Mouse (Mus musculus): ENCODE measurements around the gene Gm1673. TPM values are rescaled to one million over a fixed set of nuclear protein-coding genes. Genes with fewer than 3 reads are reported as not detected.
A peak's percentile ranks its signal among the peaks of the same experiment; 100 is the strongest.
"Not testable (repeated sequence)": the region's sequence is repeated elsewhere in the genome, so short reads cannot be mapped to it uniquely, and the experiment has no call there.

Gm1673 gene
- 369 and 526 TPM in 2 replicates for polyA plus RNA-seq (2015; fragmentation: Nextera tagmentation; extraction: Ambion mirVana)

GRCm38 (mm10) chr5:33983309-33984121 lies at the start of gene Gm1673:
TSS of gene Gm1673 (plus strand) at chr5:33983433.
- under 1% methylated on average over 88 of the region's 88 CpGs for WGBS
- Histone ChIP-seq H3K27ac (replicated peaks) (peak within 1 kb of the TSS; percentile 95), H3K4me3 (peak within 1 kb of the TSS; percentile 92), H3K9me3 (no peaks in the 10 kb centered on the region), H3K27me3 (no peaks in the 10 kb centered on the region), H3K9ac (peak within 1 kb of the TSS; percentile 97), H3K36me3 (peaks cover 19% of the 10 kb centered on the region; the same call in 1 of the 2 replicates), H3K4me2 (peak within 1 kb of the TSS; percentile 82), H3K4me1 (replicated peaks) (peaks cover 47% of the 10 kb centered on the region)
- ATAC-seq (ENCODE audit: low read depth), result peak; percentile 92

- 97% methylated on average over 2 of the region's 2 CpGs for WGBS
- H3K36me3 ChIP-seq, result peaks cover 24% of the 10 kb centered on the region
- H3K4me3 ChIP-seq, result no peak overlapping the region
Observed at GRCm38 (mm10) chr5:33934081-33934480, 49.2 kb upstream of the Gm1673 start.

GRCm38 (mm10) chr5:33934877-33935276 lies 48.4 kb upstream of the Gm1673 start:
- Histone ChIP-seq H3K4me2 (peak overlapping the region; percentile 66), H3K4me3 (peak overlapping the region; percentile 67), H3K9ac (peak overlapping the region; percentile 83), H3K27ac (replicated peaks) (no peak overlapping the region), H3K36me3 (peaks cover 18% of the 10 kb centered on the region), H3K27me3 (no peaks in the 10 kb centered on the region), H3K4me1 (replicated peaks) (peaks cover 31% of the 10 kb centered on the region), H3K9me3 (0 out of 2 replicates have a peak, but pooled peaks cover 3% of the 10 kb centered on the region)
- no peak for ATAC-seq (ENCODE audit: low read depth)
- 82% methylated on average over 7 of the region's 7 CpGs for WGBS

More at GRCm38 (mm10) chr5:33934081-33934480, 49.2 kb upstream of the Gm1673 start:
- 0 out of 2 replicates have a peak, but pooled peaks cover 3% of the 10 kb centered on the region for H3K9me3 ChIP-seq
- ATAC-seq (ENCODE audit: low read depth), result no peak
- H3K27me3 ChIP-seq, result no peaks in the 10 kb centered on the region
- peak overlapping the region; percentile 66 for H3K4me2 ChIP-seq
- H3K27ac ChIP-seq (replicated peaks), result no peak overlapping the region
- peaks cover 31% of the 10 kb centered on the region for H3K4me1 ChIP-seq (replicated peaks)
- H3K9ac ChIP-seq, result peak overlapping the region; percentile 45; the same call in 1 of the 2 replicates

- ATAC-seq (ENCODE audit: low read depth), result peak; percentile 69
- Histone ChIP-seq H3K9ac (peak overlapping the region; percentile 83), H3K27me3 (no peaks in the 10 kb centered on the region), H3K27ac (replicated peaks) (peak overlapping the region; percentile 97), H3K4me2 (peak overlapping the region; percentile 66), H3K36me3 (peaks cover 16% of the 10 kb centered on the region), H3K4me3 (peak overlapping the region; percentile 67), H3K9me3 (no peaks in the 10 kb centered on the region), H3K4me1 (replicated peaks) (peaks cover 31% of the 10 kb centered on the region)
- under 1% methylated on average over 39 of the region's 39 CpGs for WGBS
Observed at GRCm38 (mm10) chr5:33935700-33936111, 47.5 kb upstream of the Gm1673 start.

GRCm38 (mm10) chr5:33936120-33936707 lies 47.0 kb upstream of the Gm1673 start, which contains the start of gene Nelfa:
TSS of gene Nelfa (minus strand) at chr5:33936413.
- Histone ChIP-seq H3K27me3 (no peaks in the 10 kb centered on the region), H3K9ac (peak within 1 kb of the TSS; percentile 83), H3K36me3 (peaks cover 14% of the 10 kb centered on the region), H3K9me3 (no peaks in the 10 kb centered on the region), H3K4me3 (peak within 1 kb of the TSS; percentile 67), H3K4me1 (replicated peaks) (peaks cover 31% of the 10 kb centered on the region), H3K27ac (replicated peaks) (peak within 1 kb of the TSS; percentile 97), H3K4me2 (peak within 1 kb of the TSS; percentile 69)
- peak; percentile 98 for ATAC-seq (ENCODE audit: low read depth)
- under 1% methylated on average over 61 of the region's 61 CpGs for WGBS

GRCm38 (mm10) chr5:33937230-33937629 lies 46.0 kb upstream of the Gm1673 start:
- no peak for ATAC-seq (ENCODE audit: low read depth)

GRCm38 (mm10) chr5:33938448-33938847 lies 44.8 kb upstream of the Gm1673 start:
- WGBS, result 92% methylated on average over 3 of the region's 3 CpGs
- Histone ChIP-seq H3K4me3 (no peak overlapping the region), H3K9me3 (0 out of 2 replicates have a peak, but pooled peaks cover 6% of the 10 kb centered on the region), H3K4me2 (no peak overlapping the region), H3K36me3 (peaks cover 7% of the 10 kb centered on the region), H3K27me3 (no peaks in the 10 kb centered on the region), H3K27ac (replicated peaks) (no peak overlapping the region), H3K4me1 (replicated peaks) (peaks cover 29% of the 10 kb centered on the region), H3K9ac (no peak overlapping the region)
- ATAC-seq (ENCODE audit: low read depth), result no peak

More at GRCm38 (mm10) chr5:33937230-33937629, 46.0 kb upstream of the Gm1673 start:
- 0 out of 2 replicates have a peak, but pooled peaks cover 3% of the 10 kb centered on the region for H3K9me3 ChIP-seq
- no peaks in the 10 kb centered on the region for H3K27me3 ChIP-seq
- peak overlapping the region; percentile 69 for H3K4me2 ChIP-seq
- peaks cover 31% of the 10 kb centered on the region for H3K4me1 ChIP-seq (replicated peaks)
- peaks cover 10% of the 10 kb centered on the region for H3K36me3 ChIP-seq
- H3K9ac ChIP-seq, result 0 out of 2 replicates have a peak overlapping the region, but pooled peaks have one; percentile 71
- H3K4me3 ChIP-seq, result peak overlapping the region; percentile 67
- 97% methylated on average over 2 of the region's 2 CpGs for WGBS
- no peak overlapping the region for H3K27ac ChIP-seq (replicated peaks)

- WGBS, result 84% methylated on average over 16 of the region's 16 CpGs
- ATAC-seq (ENCODE audit: low read depth); H3K27me3 ChIP-seq; H3K27ac ChIP-seq (replicated peaks); H3K4me1 ChIP-seq (replicated peaks); H3K36me3 ChIP-seq; H3K4me3 ChIP-seq; H3K9ac ChIP-seq; H3K4me2 ChIP-seq: not testable (repeated sequence)
- peaks cover 14% of the 10 kb centered on the region for H3K9me3 ChIP-seq
Observed at GRCm38 (mm10) chr5:33947035-33947434, 36.2 kb upstream of the Gm1673 start.

GRCm38 (mm10) chr5:33948314-33948713 lies 34.9 kb upstream of the Gm1673 start:
- no peaks in the 10 kb centered on the region for H3K4me1 ChIP-seq (replicated peaks)
- H3K4me3 ChIP-seq, result no peak overlapping the region
- no peaks in the 10 kb centered on the region for H3K27me3 ChIP-seq
- H3K4me2 ChIP-seq, result no peak overlapping the region
- ATAC-seq (ENCODE audit: low read depth), result no peak
- H3K9ac ChIP-seq, result no peak overlapping the region
- H3K9me3 ChIP-seq, result peaks cover 11% of the 10 kb centered on the region
- no peak overlapping the region for H3K27ac ChIP-seq (replicated peaks)
- H3K36me3 ChIP-seq, result peaks cover 5% of the 10 kb centered on the region; the same call in 1 of the 2 replicates
- 50% methylated on average over 4 of the region's 4 CpGs for WGBS

GRCm38 (mm10) chr5:33953471-33954185 lies 29.6 kb upstream of the Gm1673 start:
- H3K4me3 ChIP-seq, result peak overlapping the region; percentile 24
- H3K4me2 ChIP-seq, result peak overlapping the region; percentile 22
- no peaks in the 10 kb centered on the region for H3K27me3 ChIP-seq
- no peaks in the 10 kb centered on the region for H3K36me3 ChIP-seq
- no peak overlapping the region for H3K9ac ChIP-seq
- WGBS, result 86% methylated on average over 17 of the region's 17 CpGs
- H3K27ac ChIP-seq (replicated peaks), result no peak overlapping the region
- ATAC-seq (ENCODE audit: low read depth), result no peak
- peaks cover 14% of the 10 kb centered on the region for H3K9me3 ChIP-seq
- no peaks in the 10 kb centered on the region for H3K4me1 ChIP-seq (replicated peaks)

GRCm38 (mm10) chr5:33954354-33954753 lies 28.9 kb upstream of the Gm1673 start:
- ATAC-seq (ENCODE audit: low read depth), result peak; percentile 80
- peaks cover 18% of the 10 kb centered on the region for H3K9me3 ChIP-seq
- 38% methylated on average over 10 of the region's 10 CpGs for WGBS
- peak overlapping the region; percentile 22 for H3K4me2 ChIP-seq
- H3K27me3 ChIP-seq, result no peaks in the 10 kb centered on the region
- no peak overlapping the region for H3K27ac ChIP-seq (replicated peaks)
- no peak overlapping the region for H3K9ac ChIP-seq
- peak overlapping the region; percentile 24 for H3K4me3 ChIP-seq
- H3K36me3 ChIP-seq, result no peaks in the 10 kb centered on the region
- H3K4me1 ChIP-seq (replicated peaks), result no peaks in the 10 kb centered on the region

All from neural tube, embryonic 13.5 days (tissue).